Mouse (Mus musculus) small intestine, adult 2 months (tissue): ENCODE results near the gene Dcbld2.

Source experiments
- CTCF ChIP-seq: fragments of 200-500 bp; IDR thresholded peaks from 2 replicates; pipeline ENCODE4 v1.5.1; 2012; ENCODE audit warnings: low read depth, mild to moderate bottlenecking, control low read depth, inconsistent platforms, low read length, moderate library complexity, mixed read lengths; ENCODE audit not compliant: insufficient replicate concordance, insufficient read length; ENCODE audit errors: extremely low read depth
- POLR2A ChIP-seq: fragments of 200-500 bp; IDR thresholded peaks from 2 replicates; pipeline ENCODE4 v1.6.1; 2012; ENCODE audit warnings: low read depth, mild to moderate bottlenecking, control low read depth, inconsistent platforms, low read length, moderate library complexity

DNA sequence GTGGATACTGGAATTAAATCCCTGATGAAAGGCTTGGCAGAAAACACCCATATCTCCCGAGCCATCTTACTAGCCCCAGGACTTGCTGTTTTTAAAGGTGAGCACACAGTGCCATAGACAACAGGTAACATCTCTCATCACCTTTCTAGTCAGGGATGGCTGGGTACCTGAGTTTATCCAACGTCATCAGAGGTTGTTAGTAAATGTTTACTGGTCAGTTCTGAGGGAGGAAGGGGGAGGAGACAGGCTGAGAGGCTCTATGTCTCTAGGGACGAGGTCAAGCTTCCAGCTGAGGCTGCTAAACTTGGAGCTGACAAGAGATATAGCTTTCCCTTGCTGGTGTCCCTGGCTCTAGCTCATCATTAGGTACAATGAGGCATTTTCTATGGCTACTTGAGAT lies 74.1 kb downstream of the Dcbld2 start:
- no peak for TF ChIP-seq POLR2A
- TF ChIP-seq CTCF, result no peak
